Mouse (Mus musculus): ENCODE measurements around the gene Ndufb3. TPM values are rescaled to one million over a fixed set of nuclear protein-coding genes. Genes with fewer than 3 reads are reported as not detected.

The Ndufb3 gene
- 100 and 101 TPM in 2 replicates for polyA plus RNA-seq (2012; rRNA removed)

DNA sequence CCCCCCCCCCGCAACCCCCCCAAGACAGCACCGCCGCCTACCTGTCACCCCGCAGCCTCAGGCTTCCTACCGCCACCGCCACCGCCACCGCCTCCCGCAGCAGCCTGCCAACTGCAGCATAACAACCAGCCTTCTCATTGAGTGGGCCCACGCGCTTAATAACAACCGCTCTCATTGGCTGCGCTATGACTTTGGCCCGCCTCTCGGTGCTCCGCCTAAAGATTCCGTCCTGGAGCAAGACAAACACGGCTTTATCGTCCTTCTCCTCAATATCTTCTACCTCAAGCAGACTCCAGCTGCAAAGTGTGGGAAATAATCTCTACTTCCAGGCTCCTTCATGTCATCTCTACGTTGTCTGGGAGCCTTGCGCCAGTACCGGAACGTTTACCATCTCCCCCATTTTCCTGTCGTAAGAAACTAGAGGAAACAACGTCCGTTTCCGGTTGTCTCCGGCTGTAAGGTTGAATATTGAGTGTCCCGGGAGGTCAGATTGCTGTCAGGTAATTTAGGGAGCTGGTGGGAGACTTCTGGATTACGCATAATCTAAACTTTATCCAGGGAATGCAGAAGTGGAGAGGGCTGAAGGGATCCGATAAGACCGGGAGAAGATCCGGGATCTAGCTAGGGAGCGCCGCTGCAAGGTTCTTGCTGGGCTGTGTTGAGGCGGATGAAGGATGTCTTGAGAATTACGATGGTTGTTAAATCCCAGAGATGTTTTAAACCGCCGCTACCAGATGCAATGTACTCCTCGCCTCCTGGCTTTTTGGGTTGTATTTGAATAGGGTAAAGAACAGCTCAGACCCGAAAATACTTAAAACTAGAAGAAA, at the start of gene Ndufb3, which contains the start of gene Fam126b:
TSS of gene Ndufb3 (plus strand) at position 214 of the 827 bp plus-strand sequence.
TSS of gene Fam126b (minus strand) at position 153 of the 827 bp plus-strand sequence.

Other genes with a start within 250 kb of the Ndufb3 start
- gene Bzw1, start 193.5 kb upstream of the Ndufb3 start, polyA plus RNA-seq (2012; rRNA removed) = 39.7 and 50.3 TPM in 2 replicates
- 98.2 and 115 TPM in 2 replicates for gene Clk1, start 162.3 kb upstream of the Ndufb3 start, polyA plus RNA-seq (2012; rRNA removed)
- gene Nif3l1, start 141.2 kb upstream of the Ndufb3 start, polyA plus RNA-seq (2012; rRNA removed) = 9.8 and 11.2 TPM in 2 replicates
- gene Ppil3, start 140.9 kb upstream of the Ndufb3 start, polyA plus RNA-seq (2012; rRNA removed) = 21.4 and 22.5 TPM in 2 replicates
- 23.6 and 25.6 TPM in 2 replicates for gene Orc2, start 81.3 kb upstream of the Ndufb3 start, polyA plus RNA-seq (2012; rRNA removed)
- 1.2 and 1.3 TPM in 2 replicates for gene Fam126b, start 61 bp upstream of the Ndufb3 start, polyA plus RNA-seq (2012; rRNA removed)
- 0.03 TPM in 1 of 2 replicates, not detected in the other for gene Als2cr12, start 109.6 kb downstream of the Ndufb3 start, polyA plus RNA-seq (2012; rRNA removed)
- 9.4 and 9.6 TPM in 2 replicates for gene Cflar, start 125.1 kb downstream of the Ndufb3 start, polyA plus RNA-seq (2012; rRNA removed)
- gene Casp8, start 209.0 kb downstream of the Ndufb3 start, polyA plus RNA-seq (2012; rRNA removed) = 6.5 and 7.5 TPM in 2 replicates

Measured in liver, embryonic 14 days (tissue).